Mouse (Mus musculus) CH12F3 (cell line): ENCODE measurements around the gene Spsb1.

ENCODE experiments used
- in situ Hi-C: fragments of 300-500 bp; cut with MboI; formaldehyde crosslinking; loops from 2 replicates; pipeline ENCODE4 v1.14.3; 2020; ENCODE audit warnings: low sequenced_read_pairs

Gene Spsb1

GRCm38 (mm10) chr4:149860393-149860792, 94.5 kb downstream of the Spsb1 start:
- in situ Hi-C loops, result no loop called here

GRCm38 (mm10) chr4:149858584-149858983, 96.3 kb downstream of the Spsb1 start:
- in situ Hi-C loops, result no loop called here

DNA sequence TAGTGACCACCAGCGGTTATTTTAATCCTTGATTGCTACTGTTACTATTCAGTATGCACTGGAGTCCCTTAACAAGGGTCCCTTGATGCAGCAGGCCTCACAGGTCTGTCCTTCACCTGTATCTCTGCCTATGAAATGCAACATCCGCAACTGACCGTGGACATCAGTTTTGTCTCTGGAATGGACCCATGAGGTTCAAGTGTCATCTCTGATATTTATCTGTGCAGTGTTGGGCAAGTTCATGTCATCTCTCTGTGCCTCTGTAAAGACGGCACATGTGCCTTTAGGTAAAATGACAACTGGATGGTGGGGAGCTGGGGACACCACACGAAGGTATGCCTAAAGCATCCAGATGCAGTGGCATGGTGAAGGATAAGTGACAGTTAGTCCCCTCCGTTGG, 96.7 kb downstream of the Spsb1 start:
- in situ Hi-C loops, result no loop called here

- in situ Hi-C loops, result no loop called here
Measured at GRCm38 (mm10) chr4:149857688-149858087, 97.2 kb downstream of the Spsb1 start.

GRCm38 (mm10) chr4:149855892-149856807, 98.7 kb downstream of the Spsb1 start:
- in situ Hi-C loops, result no loop called here

GRCm38 (mm10) chr4:149855180-149855891, 99.5 kb downstream of the Spsb1 start:
- in situ Hi-C loops, result no loop called here

DNA sequence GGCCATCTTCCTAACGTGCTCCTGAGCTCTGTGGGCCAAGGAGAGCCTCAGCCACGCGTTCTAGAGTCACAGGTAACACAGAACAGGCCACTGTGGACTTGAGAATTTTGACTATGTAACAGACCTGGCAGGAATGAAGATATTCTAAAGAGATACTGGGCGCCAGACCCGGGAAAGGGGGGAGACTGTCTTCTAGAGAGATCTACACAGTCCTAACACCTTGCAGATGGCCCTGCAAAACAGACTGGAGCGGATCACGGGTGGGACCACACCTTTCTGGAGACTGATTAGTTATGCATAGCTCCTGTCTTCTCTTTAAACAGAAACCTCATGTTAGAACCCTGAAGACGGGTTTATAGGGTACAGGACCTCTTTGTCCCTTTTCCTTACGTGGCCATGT, 100.1 kb downstream of the Spsb1 start:
- in situ Hi-C loops, result no loop called here

DNA sequence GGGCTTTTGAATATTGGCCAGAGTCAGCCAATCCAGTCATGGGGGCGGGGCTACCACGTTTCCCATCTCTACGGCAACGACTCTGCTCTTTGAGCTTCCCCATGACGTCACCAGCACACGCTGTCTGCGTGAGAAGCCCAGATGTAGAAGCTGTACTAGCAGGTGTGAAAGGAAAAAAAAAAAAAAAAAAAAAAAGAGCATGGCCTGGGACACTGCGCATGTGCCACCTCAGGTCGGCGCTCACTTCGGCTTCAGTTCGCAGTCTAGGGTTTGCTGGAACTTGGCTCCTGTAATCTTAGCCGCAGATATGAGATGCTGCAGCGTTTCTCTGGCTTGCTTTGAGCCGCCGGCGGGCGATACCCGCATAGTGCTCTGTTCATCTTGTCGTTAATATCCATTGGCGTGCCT, 100.5 kb downstream of the Spsb1 start:
- in situ Hi-C loops, result no loop called here

DNA sequence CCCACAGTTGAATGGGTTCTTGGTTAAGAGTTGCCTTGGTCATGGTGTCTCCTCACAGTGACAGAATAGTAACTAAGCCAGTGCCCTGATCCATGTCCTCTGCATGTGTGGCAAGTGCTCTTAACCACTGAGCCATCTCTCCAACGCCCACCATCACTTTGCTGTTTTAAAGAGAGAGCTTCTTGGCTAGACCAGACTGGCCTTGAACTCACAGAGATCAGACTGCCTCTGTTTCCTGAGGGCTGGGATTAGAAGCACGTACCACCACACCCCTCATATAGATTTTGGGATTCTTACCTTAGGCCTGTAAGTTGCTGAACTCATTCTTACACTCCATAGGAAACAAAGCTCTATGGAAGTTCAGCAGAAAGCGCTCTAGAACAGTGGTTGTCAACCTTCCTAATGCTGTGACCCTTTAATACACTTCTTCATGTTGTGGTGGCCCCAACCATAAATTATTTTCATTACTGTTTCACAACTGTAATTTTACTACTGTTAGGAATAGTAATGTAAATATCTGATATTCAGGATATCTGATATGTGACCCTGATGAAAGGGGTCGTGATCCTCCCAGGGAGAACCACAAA, 101.1 kb downstream of the Spsb1 start:
- in situ Hi-C loops, result no loop called here

GRCm38 (mm10) chr4:149851554-149851953, 103.3 kb downstream of the Spsb1 start:
- in situ Hi-C loops, result no loop called here

DNA sequence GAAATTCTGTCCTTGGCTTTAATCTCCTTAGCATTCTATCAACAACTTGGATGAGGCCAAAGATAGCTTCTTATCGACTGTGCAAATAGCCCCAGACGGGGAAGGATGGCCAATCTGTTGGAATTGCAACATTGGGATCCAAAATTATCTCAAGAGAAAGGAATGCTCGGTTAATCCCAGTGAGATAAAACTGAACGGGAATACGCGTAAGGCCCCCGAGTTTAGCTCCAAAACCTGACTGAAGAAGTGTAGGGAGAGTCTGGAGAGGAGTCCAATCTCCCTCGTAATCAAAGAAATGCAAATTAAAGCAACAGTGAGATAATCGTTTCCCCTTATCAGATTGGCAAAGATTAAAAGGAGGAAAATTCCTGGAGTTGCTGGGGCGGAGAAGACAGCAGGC, 104.2 kb downstream of the Spsb1 start:
- in situ Hi-C loops, result no loop called here

DNA sequence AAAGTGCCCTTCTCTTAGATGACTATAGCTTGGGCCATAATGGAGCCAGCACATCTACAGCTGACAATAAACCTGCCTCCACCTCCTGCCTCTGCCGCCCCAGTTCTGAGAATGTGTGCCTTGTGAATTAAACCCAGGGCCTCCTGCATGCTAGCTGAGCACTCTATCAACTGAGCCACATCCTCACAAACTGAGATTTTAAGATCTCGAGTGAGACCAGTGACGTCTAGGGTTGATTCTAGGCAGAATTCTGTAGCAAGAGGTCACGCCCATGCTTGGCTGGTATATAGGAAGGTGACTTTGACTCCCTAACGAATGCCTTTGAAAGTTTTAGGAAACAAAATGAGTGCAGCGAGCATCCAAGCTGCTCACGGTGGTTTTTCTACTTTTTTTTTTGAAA, 104.8 kb downstream of the Spsb1 start:
- in situ Hi-C loops, result no loop called here

- in situ Hi-C loops, result no loop called here
Measured at GRCm38 (mm10) chr4:149849035-149849434, 105.8 kb downstream of the Spsb1 start.

DNA sequence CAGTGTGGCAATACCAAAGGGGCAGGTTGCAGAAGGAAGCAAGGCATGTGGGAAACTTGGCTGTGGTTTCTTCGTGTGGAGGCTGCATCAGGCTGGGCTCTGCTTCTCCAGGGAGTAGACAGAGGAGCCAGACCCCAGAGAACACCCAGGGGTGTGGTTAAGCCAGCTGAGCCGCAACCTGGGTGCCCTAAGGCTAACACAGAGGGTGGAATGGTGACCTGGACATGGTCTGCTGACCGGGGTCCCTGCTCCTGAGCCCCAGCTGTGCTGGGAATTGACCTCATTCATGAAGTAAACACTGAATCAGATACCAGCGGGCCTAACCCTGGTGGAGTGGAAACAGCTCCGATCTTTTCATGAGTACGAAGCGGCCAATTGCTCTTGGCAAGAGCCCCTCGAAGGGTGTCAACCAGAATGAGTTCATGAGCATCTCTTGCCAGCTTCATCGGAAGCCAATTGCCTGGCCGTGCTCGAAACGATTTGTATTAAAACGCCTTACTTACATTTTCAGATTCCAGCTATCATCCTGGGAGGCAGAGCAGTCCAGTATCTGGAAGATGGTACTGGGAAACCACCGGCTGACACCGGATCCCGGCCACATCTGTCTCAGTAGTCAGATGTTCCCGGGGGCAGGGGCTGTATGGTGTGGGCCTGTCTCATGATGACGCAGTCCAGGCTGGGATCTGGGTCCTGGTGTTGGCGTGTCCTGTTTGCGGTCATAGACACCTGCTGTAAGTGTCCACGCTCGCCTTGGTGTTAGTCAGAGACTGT, 107.8 kb downstream of the Spsb1 start:
- in situ Hi-C loops, result no loop called here
